Mouse (Mus musculus) gastrocnemius, postnatal 4 days (tissue): ENCODE results near the gene Igf1. TPM values are rescaled to one million over a fixed set of nuclear protein-coding genes. Genes with fewer than 3 reads are reported as not detected.

Experiments
- total RNA-seq, 2 experiments: library from RNA; stranded (reverse); gene quantifications; 2 replicates each; pipeline ENCODE4 v1.2.3; 2021

Igf1 gene
- total RNA-seq, 2 experiments from 2014 or later: 178 TPM

Other genes starting within 250 kb of the Igf1 start
- not detected for gene Pmch, start 232.8 kb downstream of the Igf1 start, total RNA-seq